In the genomic region with DNA sequence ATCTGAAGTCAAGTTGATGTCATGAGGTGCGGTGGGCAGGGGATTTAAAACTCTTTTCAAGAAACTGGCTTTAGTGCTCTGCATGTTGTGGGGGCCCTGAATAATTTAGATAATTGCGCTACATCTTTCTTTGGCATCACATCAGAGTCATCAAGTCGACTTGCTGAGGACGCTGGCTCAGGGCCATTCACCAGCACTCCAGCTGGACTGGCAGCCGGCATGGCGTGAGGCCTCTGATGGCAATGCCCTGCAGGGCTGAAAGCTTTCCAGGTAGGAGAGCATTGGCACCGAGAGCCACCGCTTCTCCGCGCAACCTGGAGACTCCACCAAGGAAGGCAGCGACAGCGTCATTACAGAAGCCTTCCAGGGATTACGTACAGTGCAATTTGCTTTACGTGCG, we compare ENCODE assay signal across 20 mouse cellular contexts.
A peak's percentile ranks its signal among the peaks of the same experiment; 100 is the strongest.
DNase-seq lines count a peak whose midpoint lies in the region; ATAC-seq and TF ChIP-seq lines count a peak whose summit lies in the region.
"Had no signal": no experiment of that assay in that cellular context is flagged by ENCODE, and none has a peak within 500 bp of the region (broad histone marks: within the 10 kb centered on the region; RNA-seq: fewer than 3 reads in every experiment).

No protein-coding gene starts in this region.

- no peaks in the 10 kb centered on the region for H3K4me1 ChIP-seq in forebrain, embryonic 14.5 days (ENCODE audit: control insufficient read depth, insufficient read depth, low read length)
- H3K4me1 ChIP-seq in forebrain, embryonic 10.5 days: no peaks in the 10 kb centered on the region
- no peaks in the 10 kb centered on the region for H3K4me1 ChIP-seq in liver, adult 2 months (ENCODE audit: control insufficient read depth, insufficient read depth, low read length)
- H3K4me1 ChIP-seq in liver, postnatal 0 days (ENCODE audit: insufficient read depth): no peaks in the 10 kb centered on the region
- H3K4me1 ChIP-seq: embryonic facial prominence, embryonic 10.5 days; heart, embryonic 13.5 days; intestine, embryonic 15.5 days; lung, embryonic 15.5 days had no signal

- TF ChIP-seq CTCF in liver, adult 2 months (IDR thresholded peaks at IDR 0.05; ENCODE audit: low read depth, low read length): no peak
- no peak for TF ChIP-seq CTCF in liver, postnatal 0 days (IDR thresholded peaks at IDR 0.05; ENCODE audit: low read depth)

- H3K4me3 ChIP-seq in forebrain, embryonic 14.5 days (ENCODE audit: low read depth, low read length): no peak overlapping the region
- no peak overlapping the region for H3K4me3 ChIP-seq in forebrain, embryonic 10.5 days
- H3K4me3 ChIP-seq in liver, adult 2 months (ENCODE audit: insufficient read depth, low read depth, low read length): no peak overlapping the region
- no peak overlapping the region for H3K4me3 ChIP-seq in liver, postnatal 0 days (ENCODE audit: low read depth, low read length)
- H3K4me3 ChIP-seq: embryonic facial prominence, embryonic 10.5 days; erythroblast, embryonic 14.5 days; heart, embryonic 13.5 days; intestine, embryonic 15.5 days; lung, embryonic 15.5 days; myocyte had no signal

- no peak for TF ChIP-seq POLR2A in liver, adult 2 months (IDR thresholded peaks at IDR 0.05; ENCODE audit: extremely low read depth, insufficient read depth, low read length)

- no peaks in the 10 kb centered on the region for H3K36me3 ChIP-seq in forebrain, embryonic 14.5 days (ENCODE audit: control insufficient read depth, insufficient read depth, low read length)
- H3K36me3 ChIP-seq in forebrain, embryonic 10.5 days (replicated peaks): no peaks in the 10 kb centered on the region
- H3K36me3 ChIP-seq in liver, adult 2 months (ENCODE audit: control insufficient read depth, insufficient read depth, low read length): no peaks in the 10 kb centered on the region
- no peaks in the 10 kb centered on the region for H3K36me3 ChIP-seq in liver, postnatal 0 days (replicated peaks; ENCODE audit: insufficient read depth, low read length)
- H3K36me3 ChIP-seq: embryonic facial prominence, embryonic 10.5 days; heart, embryonic 13.5 days; intestine, embryonic 15.5 days; lung, embryonic 15.5 days had no signal

- no peak overlapping the region for H3K9ac ChIP-seq in forebrain, embryonic 14.5 days (ENCODE audit: low read length)
- no peak overlapping the region for H3K9ac ChIP-seq in liver, adult 2 months (ENCODE audit: low read depth, low read length)
- H3K9ac ChIP-seq in liver, postnatal 0 days (replicated peaks): no peak overlapping the region
- H3K9ac ChIP-seq: heart, embryonic 13.5 days; intestine, embryonic 15.5 days; lung, embryonic 15.5 days had no signal

- WGBS in forebrain, embryonic 14.5 days: 77% methylated on average over 15 of the region's 15 CpGs
- WGBS in forebrain, embryonic 10.5 days: 94% methylated on average over 15 of the region's 15 CpGs
- 92% methylated on average over 15 of the region's 15 CpGs for WGBS in liver, adult 2 months
- 82% methylated on average over 15 of the region's 15 CpGs for WGBS in liver, postnatal 0 days (ENCODE audit: insufficient replicate concordance)

- H3K27ac ChIP-seq in forebrain, embryonic 14.5 days (ENCODE audit: low read depth, low read length): no peak overlapping the region
- H3K27ac ChIP-seq in forebrain, embryonic 10.5 days: no peak overlapping the region
- no peak overlapping the region for H3K27ac ChIP-seq in liver, adult 2 months (replicated peaks; ENCODE audit: insufficient read depth, low read depth, low read length)
- no peak overlapping the region for H3K27ac ChIP-seq in liver, postnatal 0 days (ENCODE audit: low read depth)
- H3K27ac ChIP-seq: embryonic facial prominence, embryonic 10.5 days; heart, embryonic 13.5 days; intestine, embryonic 15.5 days; kidney, postnatal 0 days; lung, embryonic 15.5 days; stomach, postnatal 0 days had no signal

- H3K27me3 ChIP-seq in forebrain, embryonic 14.5 days (replicated peaks; ENCODE audit: control insufficient read depth, insufficient read depth, low read length): no peaks in the 10 kb centered on the region
- H3K27me3 ChIP-seq in forebrain, embryonic 10.5 days (ENCODE audit: poor library complexity, severe bottlenecking): no peaks in the 10 kb centered on the region
- no peaks in the 10 kb centered on the region for H3K27me3 ChIP-seq in liver, adult 2 months (ENCODE audit: control insufficient read depth, insufficient read depth, low read length)
- no peaks in the 10 kb centered on the region for H3K27me3 ChIP-seq in liver, postnatal 0 days (ENCODE audit: insufficient read depth, low read length)
- H3K27me3 ChIP-seq: heart, embryonic 13.5 days; intestine, embryonic 15.5 days; lung, embryonic 15.5 days; Patski had no signal

- DNase-seq in forebrain, embryonic 14.5 days (ENCODE audit: low spot score): peak; percentile 49
- no peak for DNase-seq in forebrain, embryonic 10.5 days (ENCODE audit: extremely low spot score, low spot score)
- peak; percentile 59 for DNase-seq in liver, adult 2 months (ENCODE audit: extremely low read depth, low read depth, low spot score)
- DNase-seq in liver, postnatal 0 days: no peak
- peak; percentile 41 for DNase-seq in cerebellum, adult 11 months
- peak; percentile 81 to 86 for DNase-seq in cerebellum, postnatal 25 days
- DNase-seq in embryo, embryonic 11 days: no peak
- DNase-seq: layer of hippocampus, adult 9-11 months; right cerebral cortex, adult 18-20 months; thymus, postnatal 25 days had no signal

- ATAC-seq in forebrain, embryonic 14.5 days: no peak
- no peak for ATAC-seq in liver, postnatal 0 days
- ATAC-seq: intestine, embryonic 15.5 days; Patski had no signal

- no peak overlapping the region for H3K4me2 ChIP-seq in forebrain, embryonic 14.5 days (ENCODE audit: low read length)
- H3K4me2 ChIP-seq in liver, postnatal 0 days (ENCODE audit: low read depth, low read length): no peak overlapping the region
- H3K4me2 ChIP-seq: heart, embryonic 13.5 days; intestine, embryonic 15.5 days; liver, embryonic 11.5 days; lung, embryonic 15.5 days had no signal

- H3K79me2 ChIP-seq in liver, adult 2 months (ENCODE audit: control insufficient read depth, insufficient read depth, low read length): no peaks in the 10 kb centered on the region

- H3K9me3 ChIP-seq in forebrain, embryonic 14.5 days (replicated peaks; ENCODE audit: control insufficient read depth, low read length): no peaks in the 10 kb centered on the region
- H3K9me3 ChIP-seq in forebrain, embryonic 10.5 days: no peaks in the 10 kb centered on the region
- no peaks in the 10 kb centered on the region for H3K9me3 ChIP-seq in liver, postnatal 0 days (ENCODE audit: low read length)
- H3K9me3 ChIP-seq: embryonic facial prominence, embryonic 10.5 days; intestine, embryonic 15.5 days; lung, embryonic 15.5 days had no signal

- TF ChIP-seq EP300 in liver, postnatal 0 days (IDR thresholded peaks at IDR 0.05; ENCODE audit: low read depth): no peak

Comparison
In these comparisons a context has a peak if more than half of its experiments do, and no peak if none do; other contexts are left out.
1. DNase-seq: peak in forebrain, embryonic 14.5 days (single experiment), liver, adult 2 months (single experiment), cerebellum, adult 11 months (single experiment) and cerebellum, postnatal 25 days (2 of 2); none in forebrain, embryonic 10.5 days (single experiment), liver, postnatal 0 days (single experiment) and embryo, embryonic 11 days (single experiment).